Mouse (Mus musculus) kidney, postnatal 10 days (tissue): Measurements from ENCODE around the gene 1700061G19Rik.
"Not testable (repeated sequence)": the region's sequence is repeated elsewhere in the genome, so short reads cannot be mapped to it uniquely, and the experiment has no call there.

ENCODE experiments used
- DNase-seq: peaks from one replicate; pipeline ENCODE4 v3.0.0; 2021; ENCODE audit warnings: mixed read lengths

Gene 1700061G19Rik

DNA sequence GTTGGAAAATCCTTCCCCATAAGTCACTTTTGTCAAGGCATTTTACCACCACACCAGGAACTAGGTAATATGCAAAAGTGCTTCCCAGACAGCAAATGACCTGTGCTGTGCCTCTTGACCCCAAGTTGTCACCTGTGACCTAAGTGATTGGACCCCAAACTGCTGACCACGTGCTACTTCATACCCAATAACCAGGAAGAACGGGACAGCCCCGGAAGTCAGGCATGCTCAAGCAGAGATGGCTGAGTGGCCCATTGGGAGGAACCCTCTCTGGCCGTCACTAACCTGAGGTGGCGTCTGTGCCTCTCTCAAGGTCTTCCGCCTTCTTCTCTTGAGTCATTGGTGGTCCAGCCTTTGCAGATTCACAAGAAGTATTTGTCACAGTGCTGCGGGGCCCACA is 2.8 kb upstream of the 1700061G19Rik start:
- no peak for DNase-seq

DNA sequence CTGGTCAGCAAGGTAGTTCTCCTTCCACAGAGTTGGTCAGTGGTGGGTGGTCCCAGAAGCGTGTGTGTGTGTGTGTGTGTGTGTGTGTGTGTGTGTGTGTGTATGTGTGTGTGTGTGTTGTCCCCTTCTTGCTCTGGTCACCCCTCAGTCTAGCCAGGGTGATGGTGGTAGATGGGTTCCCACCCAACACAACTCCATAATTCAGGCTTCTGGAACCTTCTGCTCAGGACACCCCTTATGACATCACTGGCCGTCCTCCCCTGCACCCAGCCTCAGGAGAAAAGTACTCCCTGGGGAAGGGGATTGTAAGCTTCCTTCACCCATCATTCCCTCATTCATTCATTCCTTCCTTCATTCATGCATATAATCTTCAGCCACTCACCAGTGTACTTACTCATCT is 1.0 kb upstream of the 1700061G19Rik start, which contains the start of gene Acsbg2:
TSS of gene Acsbg2 (minus strand) at position 211 of the 400 bp plus-strand sequence.
- no peak for DNase-seq

GRCm38 (mm10) chr17:56876465-56876864 is 1.2 kb downstream of the 1700061G19Rik start:
- no peak for DNase-seq

DNA sequence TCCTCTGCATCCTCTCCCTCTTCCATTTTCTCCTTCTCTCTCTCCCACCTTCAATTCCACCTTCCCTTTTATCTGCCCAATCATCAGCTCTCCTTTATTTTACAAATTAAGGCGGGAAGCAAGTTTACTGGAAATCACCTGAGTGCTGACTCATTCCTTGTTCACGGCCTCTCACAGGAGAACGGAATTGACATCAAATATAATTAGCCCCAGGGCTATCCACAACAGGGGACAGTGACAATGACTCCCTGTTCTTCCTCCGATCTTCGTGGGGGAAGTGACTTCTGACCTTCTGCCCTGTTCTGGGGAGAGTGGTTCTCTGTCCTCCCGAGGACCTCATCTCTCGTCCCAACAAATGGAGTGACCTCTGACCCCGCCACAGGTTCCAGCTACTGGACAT is 1.7 kb downstream of the 1700061G19Rik start:
- no peak for DNase-seq

DNA sequence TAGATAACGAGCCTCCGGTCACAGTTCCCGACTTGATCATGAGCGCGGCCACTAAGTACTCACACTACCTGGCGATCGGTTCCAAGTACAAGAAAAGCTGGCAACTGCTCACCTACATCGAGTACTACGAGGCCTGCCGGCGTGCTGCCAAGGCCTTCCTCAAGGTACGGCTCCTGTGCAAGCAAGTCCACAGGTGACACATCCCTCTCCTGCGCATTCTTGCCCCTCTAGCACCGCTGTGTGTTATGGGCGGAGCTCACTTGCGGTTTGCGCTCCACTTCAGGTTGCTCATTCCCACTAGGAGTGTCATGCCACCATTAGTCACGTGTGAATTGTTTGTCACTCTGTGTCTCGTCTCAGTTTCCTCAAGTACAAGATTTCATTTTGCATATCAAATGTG is 2.1 kb downstream of the 1700061G19Rik start:
- no peak for DNase-seq

GRCm38 (mm10) chr17:56883612-56884011 is 8.3 kb downstream of the 1700061G19Rik start:
- no peak for DNase-seq

GRCm38 (mm10) chr17:56884331-56884730 is 9.1 kb downstream of the 1700061G19Rik start:
- DNase-seq: peak; percentile 50

GRCm38 (mm10) chr17:56884809-56885208 is 9.5 kb downstream of the 1700061G19Rik start:
- DNase-seq: no peak

- no peak for DNase-seq
These were observed 12.8 kb downstream of the 1700061G19Rik start for GRCm38 (mm10) chr17:56888050-56888449.

DNA sequence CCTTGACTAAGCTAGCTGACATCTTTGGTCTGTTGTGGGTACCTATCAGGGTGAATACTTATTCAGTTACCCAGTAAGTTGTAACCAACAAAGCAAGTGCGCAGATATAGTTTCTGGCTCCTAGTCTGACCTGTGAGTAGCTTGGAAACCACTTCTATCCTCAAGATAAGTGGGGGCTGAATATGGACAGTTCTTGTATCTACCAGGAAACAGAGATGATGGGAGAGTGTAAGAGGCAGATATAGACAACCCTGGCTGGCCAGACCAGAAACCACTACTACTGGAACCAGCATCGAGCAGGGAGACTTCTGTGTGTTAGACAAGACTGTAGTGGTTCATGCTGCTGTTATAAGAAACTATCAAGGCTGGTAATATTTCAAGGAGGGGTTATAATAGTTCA is 14.7 kb downstream of the 1700061G19Rik start:
- no peak for DNase-seq

DNA sequence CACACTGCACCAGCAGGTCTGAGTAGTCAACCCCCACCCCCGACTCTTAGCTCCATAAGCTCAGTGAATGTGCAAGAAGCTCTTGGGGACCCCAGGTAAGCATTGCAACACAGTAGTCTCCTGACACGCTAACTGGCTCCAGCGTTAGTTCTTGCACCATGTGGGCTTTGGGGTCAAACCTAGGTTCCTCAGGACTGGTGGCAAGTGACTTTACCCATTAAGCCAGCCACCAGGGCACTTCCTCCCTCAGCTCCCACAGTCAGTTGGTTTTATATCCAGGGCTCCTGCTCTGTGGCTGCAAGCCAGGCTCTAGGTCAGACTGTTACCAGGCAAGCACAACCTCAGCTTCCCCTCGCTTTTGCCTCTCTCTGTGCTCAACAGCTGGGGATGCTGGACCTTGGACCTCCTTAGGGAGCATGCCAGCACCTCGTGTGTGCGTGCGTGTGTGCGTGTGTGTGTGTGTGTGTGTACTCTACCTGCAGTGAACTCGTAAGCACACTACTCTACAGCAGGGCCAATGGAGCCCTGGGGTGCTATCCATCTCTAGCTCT is 20.2 kb downstream of the 1700061G19Rik start:
- DNase-seq: peak; percentile 36

- DNase-seq: no peak
These were observed 21.3 kb downstream of the 1700061G19Rik start for GRCm38 (mm10) chr17:56896513-56897129.

DNA sequence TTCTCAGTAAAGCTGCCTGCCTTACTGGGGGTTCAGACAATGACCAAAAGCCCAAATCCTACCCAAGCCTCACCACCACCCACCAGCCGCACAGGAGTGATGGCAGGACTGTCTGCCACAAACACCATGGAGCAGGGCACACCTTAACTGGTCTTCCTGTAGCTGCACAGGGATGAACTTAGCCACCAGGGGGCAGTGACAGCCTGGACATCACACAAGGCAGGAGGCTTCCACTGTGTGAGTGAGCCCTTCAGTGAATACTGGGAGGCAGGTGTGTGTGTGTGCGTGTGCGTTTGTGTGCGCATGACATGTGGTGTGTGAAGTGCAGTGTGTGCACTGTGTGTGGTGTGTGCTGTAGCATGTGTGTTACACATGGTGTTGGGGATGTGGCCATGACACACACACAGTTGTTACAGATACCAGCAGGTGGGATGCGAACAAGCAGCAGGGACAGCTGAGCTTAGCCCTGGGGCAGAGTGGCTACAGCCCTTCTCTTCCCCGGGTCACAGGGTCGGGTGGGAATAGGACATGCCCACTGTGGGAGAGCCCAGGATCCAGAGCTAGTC is 22.4 kb downstream of the 1700061G19Rik start:
- peak; percentile 89 for DNase-seq

DNA sequence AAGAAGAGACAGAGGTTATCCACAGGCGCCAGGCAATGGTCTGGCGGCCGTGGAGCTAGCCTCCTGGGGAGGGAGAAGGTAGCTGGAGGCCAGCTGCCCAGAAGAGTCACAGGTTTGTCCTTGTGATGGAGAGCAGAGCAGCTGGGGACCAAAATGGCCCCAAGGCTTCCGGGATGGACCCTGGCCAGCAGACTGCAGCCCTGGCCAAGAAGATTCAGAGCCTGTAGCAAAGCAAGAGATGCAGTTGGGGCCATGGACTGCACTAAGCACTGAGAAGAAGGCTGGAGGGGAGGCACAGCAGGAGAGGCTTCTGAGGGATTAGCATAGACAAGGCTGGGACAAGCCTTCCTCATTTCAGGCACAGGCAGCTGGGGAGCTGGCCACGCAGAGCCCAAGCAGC is 27.4 kb downstream of the 1700061G19Rik start:
- DNase-seq: no peak

- no peak for DNase-seq
These were observed 30.9 kb downstream of the 1700061G19Rik start for GRCm38 (mm10) chr17:56906166-56906565.

DNA sequence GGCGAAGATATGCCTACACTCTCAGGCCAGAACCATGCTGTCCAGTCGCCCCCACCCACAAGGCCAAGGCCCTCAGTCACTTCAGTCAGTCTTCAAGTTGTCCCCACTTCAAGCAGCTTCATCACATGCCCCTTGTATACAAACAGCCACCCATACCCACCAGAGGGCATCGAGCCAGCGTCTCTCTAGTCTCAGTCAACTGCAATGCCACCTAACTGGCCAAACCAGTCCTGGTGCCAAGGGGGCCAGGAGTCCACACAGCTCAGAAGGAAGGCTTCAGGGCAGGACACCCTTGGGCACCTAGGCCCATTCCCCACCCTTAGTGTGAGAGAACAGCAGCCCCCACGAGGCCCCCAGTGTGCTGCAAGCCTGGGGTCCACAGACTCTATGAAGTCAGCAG is 31.8 kb downstream of the 1700061G19Rik start:
- peak; percentile 82 for DNase-seq

DNA sequence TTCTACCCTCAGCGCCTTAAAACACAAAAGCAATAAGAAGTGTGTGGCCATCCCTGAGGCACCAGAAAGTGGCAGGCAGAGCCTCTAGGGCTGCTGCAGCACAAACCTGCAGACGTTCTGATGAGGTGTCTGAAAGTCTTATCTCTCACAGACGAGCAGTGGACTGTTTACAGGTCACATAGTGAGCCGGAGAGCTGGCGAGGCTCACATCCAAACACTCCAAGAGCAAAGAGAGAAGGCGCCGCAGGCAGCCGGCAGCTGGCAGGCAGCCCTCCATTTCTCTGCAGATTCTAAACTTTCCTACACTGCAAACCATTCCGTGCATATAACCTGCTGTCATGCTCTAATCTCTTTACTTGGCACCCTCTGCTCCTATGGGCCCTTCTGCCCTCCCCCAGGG is 32.6 kb downstream of the 1700061G19Rik start:
- DNase-seq: no peak

DNA sequence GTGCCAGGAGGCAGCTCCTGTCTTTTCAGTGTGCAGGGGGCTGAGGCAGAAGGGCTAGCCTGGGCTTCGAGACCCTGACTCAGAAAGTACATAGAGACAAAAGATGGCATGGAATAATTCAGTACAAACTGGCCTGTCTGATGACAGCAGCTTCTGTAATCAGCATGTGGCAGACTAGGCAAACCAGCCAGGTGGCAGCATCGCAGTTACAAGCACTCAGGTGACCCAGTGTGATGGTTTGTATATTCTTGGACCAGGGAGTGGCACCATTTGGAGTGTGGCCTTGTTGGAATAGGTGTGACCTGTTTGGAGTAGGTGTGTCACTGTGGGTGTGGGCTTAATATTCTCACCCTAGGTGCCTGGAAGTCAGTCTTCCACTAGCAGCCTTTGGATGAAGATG is 34.5 kb downstream of the 1700061G19Rik start:
- not testable (repeated sequence) for DNase-seq

GRCm38 (mm10) chr17:56913023-56913422 is 37.7 kb downstream of the 1700061G19Rik start:
- DNase-seq: no peak

DNA sequence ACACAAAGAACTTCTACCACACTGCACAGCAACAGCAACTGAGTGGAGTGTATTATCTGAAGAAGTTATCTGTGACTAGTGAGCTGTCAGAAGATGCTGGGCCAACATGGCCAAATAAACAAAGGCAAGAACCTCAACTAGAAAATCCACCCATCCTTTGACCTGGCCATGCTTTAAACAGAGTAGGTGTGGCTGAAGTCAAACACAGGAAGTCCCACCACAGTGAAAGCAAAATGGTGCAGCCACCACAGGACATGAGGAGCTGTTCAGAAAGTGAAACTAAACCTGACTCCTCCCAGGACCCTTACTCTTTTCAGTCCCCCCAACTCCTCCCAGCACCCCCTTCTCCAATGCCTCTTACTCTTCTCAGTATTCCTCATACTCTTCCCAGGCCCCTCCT is 38.2 kb downstream of the 1700061G19Rik start:
- DNase-seq: no peak

DNA sequence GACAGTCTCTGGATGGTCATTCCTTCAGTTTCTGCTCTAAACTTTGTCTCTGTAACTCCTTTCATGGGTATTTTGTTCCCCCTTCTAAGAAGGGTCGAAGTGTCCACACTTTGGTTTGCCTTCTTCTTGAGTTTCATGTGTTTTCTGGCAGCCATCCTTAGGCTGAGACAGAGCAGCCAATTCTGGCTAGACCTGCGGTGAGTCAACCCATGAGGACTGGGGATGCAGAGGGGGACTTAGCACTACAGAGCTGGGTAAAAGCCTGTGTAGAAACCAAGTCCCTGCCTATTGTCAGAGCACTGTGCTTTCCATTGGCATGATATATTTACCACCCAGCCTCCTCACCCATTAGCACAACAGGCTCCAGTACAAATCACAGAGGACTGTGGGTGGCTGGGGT is 41.9 kb downstream of the 1700061G19Rik start:
- no peak for DNase-seq

GRCm38 (mm10) chr17:56919725-56920124 is 44.4 kb downstream of the 1700061G19Rik start:
- no peak for DNase-seq

DNA sequence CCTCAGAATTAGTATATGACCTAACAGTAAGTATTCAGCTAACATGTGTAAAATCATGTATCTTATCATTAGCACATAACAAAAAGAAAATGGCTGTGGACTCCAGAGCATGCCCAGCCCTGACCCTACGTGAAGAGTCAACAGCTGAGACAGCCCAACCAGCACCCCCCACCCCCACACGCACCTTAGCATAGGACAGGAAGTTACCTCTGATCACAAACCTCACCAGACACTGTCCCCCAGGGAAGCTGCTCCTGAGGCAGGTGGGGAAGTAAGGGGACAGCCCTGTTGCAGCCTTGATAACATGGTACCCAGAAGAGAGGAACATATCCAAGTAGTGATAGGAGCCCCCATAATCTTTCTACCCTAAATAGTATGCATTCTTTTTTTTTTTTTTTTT is 50.7 kb downstream of the 1700061G19Rik start:
- no peak for DNase-seq

DNA sequence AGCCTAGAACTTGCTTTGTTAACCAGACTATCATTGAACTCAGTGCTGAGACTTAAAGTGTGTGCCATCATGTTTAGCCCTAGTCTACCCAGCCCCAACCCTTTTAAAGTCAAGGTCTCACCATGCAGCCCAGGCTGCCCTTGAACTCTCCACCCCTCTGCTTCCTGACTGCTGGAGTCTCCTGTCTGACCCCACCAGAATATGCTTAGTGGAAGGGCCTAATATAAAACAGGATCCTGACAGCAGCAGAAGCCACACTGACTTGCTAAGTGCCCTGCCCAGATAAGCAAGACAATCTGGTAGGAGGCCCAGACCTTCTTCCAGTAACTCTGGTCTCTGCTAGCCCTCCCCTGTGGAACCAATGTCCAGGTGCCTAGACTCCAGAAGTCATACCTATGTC is 53.8 kb downstream of the 1700061G19Rik start:
- no peak for DNase-seq

DNA sequence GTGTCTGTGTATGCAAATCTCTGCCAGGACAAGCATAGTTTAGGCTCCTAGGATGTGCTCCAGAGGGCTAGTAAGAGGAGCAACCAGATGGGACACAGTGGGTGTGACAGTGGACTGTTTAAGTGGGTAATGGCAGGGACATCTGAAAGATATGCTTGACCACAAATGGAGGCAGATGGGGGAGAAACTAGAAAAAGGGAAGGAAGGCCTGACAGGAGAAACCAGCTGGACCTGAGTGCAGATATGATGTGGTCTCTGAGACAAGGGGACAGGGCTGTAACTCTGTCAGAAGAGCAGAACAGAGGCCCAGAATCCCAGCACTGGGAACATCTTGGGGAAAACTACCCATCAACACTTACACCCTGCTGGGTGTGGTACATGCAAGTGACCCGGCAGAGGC is 54.3 kb downstream of the 1700061G19Rik start:
- no peak for DNase-seq
